Mouse (Mus musculus) myocyte (in vitro differentiated cells): ENCODE measurements around the gene Psmc3ip. TPM values are rescaled to one million over a fixed set of nuclear protein-coding genes. Genes with fewer than 3 reads are reported as not detected.

Experiments used
- H3K27me3 ChIP-seq: one replicate; pipeline ENCODE4 v1.6.1; 2011; ENCODE audit not compliant: control insufficient read depth, insufficient read depth, insufficient read length
- H3K36me3 ChIP-seq: one replicate; pipeline ENCODE4 v1.6.1; 2011; ENCODE audit not compliant: control insufficient read depth, insufficient read depth
- H3K4me2 ChIP-seq: one replicate; pipeline ENCODE4 v1.6.1; 2011; ENCODE audit warnings: low read depth, control low read depth
- H3K4me3 ChIP-seq: one replicate; pipeline ENCODE4 v1.5.1; 2011; ENCODE audit warnings: mild to moderate bottlenecking, control low read depth, moderate library complexity
- H3K79me2 ChIP-seq: one replicate; pipeline ENCODE4 v1.6.1; 2011; ENCODE audit not compliant: control insufficient read depth, insufficient read depth
- H3ac ChIP-seq: one replicate; pipeline ENCODE4 v1.6.1; 2011; ENCODE audit not compliant: control insufficient read depth, insufficient read length
- CEBPB ChIP-seq: IDR thresholded peaks from 2 replicates; pipeline ENCODE4 v1.6.1; 2011; ENCODE audit warnings: mild to moderate bottlenecking, moderate library complexity; ENCODE audit not compliant: poor library complexity, insufficient read depth, severe bottlenecking
- E2F4 ChIP-seq: IDR thresholded peaks from one replicate; pipeline ENCODE4 v1.6.1; 2011; ENCODE audit warnings: mild to moderate bottlenecking, control low read depth, moderate library complexity; ENCODE audit not compliant: insufficient read depth
- MAX ChIP-seq: IDR thresholded peaks from one replicate; pipeline ENCODE4 v1.6.1; 2011; ENCODE audit warnings: low read depth, mild to moderate bottlenecking, control low read depth
- MYOD1 ChIP-seq, 3 experiments: IDR thresholded peaks; one replicate each; pipeline ENCODE4 v1.6.1; 2011; ENCODE audit warnings: control low read depth in 2 of 3, low read depth in 2 of 3, mild to moderate bottlenecking in 2 of 3, moderate library complexity in 1 of 3; ENCODE audit not compliant: insufficient read length in 2 of 3, control insufficient read depth in 1 of 3
- MYOG ChIP-seq, 3 experiments: IDR thresholded peaks; one replicate each; pipeline ENCODE4 v1.6.1; 2011; ENCODE audit warnings: control low read depth in 2 of 3, low read depth in 2 of 3, mild to moderate bottlenecking in 2 of 3; ENCODE audit not compliant: insufficient read length in 2 of 3, control insufficient read depth in 1 of 3, insufficient read depth in 1 of 3
- POLR2A ChIP-seq: IDR thresholded peaks from one replicate; pipeline ENCODE4 v1.6.1; 2011; ENCODE audit warnings: low read depth, mild to moderate bottlenecking, control low read depth, moderate library complexity; ENCODE audit not compliant: insufficient read length
- POLR2AphosphoS2 ChIP-seq: IDR thresholded peaks from one replicate; pipeline ENCODE4 v1.6.1; 2011; ENCODE audit warnings: low read depth, control low read depth; ENCODE audit not compliant: insufficient read length
- REST ChIP-seq: IDR thresholded peaks from one replicate; pipeline ENCODE4 v1.6.1; 2011; ENCODE audit warnings: mild to moderate bottlenecking, control low read depth, moderate library complexity; ENCODE audit not compliant: insufficient read depth, insufficient read length
- SRF ChIP-seq: IDR thresholded peaks from one replicate; pipeline ENCODE4 v1.6.1; 2011; ENCODE audit warnings: low read depth; ENCODE audit not compliant: control insufficient read depth, insufficient read length
- TCF12 ChIP-seq: IDR thresholded peaks from one replicate; pipeline ENCODE4 v1.6.1; 2011; ENCODE audit warnings: mild to moderate bottlenecking, control low read depth; ENCODE audit not compliant: poor library complexity, insufficient read depth, severe bottlenecking
- TCF3 ChIP-seq: IDR thresholded peaks from one replicate; pipeline ENCODE4 v1.6.1; 2011; ENCODE audit warnings: low read depth, control low read depth; ENCODE audit not compliant: insufficient read length
- USF1 ChIP-seq: IDR thresholded peaks from one replicate; pipeline ENCODE4 v1.6.1; 2011; ENCODE audit warnings: low read depth, mild to moderate bottlenecking, control low read depth, moderate library complexity
- polyA plus RNA-seq: library from polyadenylated mRNA; unstranded; fragments of >200 nt; fragmentation: generic; extraction: Trizol; gene quantifications from one replicate; pipeline ENCODE4 v1.2.1, GENCODE M21; 2012; ENCODE audit warnings: missing spikeins

The Psmc3ip gene
- polyA plus RNA-seq, 1 experiment, result 7.1 TPM

GRCm38 (mm10) chr11:101120545-101121188 lies 25.4 kb upstream of the Psmc3ip start:
- H3ac ChIP-seq, result peak overlapping the region; percentile 23
- H3K36me3 ChIP-seq, result peaks cover 18% of the 10 kb centered on the region
- peak overlapping the region; percentile 79 for H3K4me2 ChIP-seq
- TF ChIP-seq CEBPB, result no peak
- no peak for TF ChIP-seq MYOG (IDR thresholded peaks at IDR 0.05; ENCODE audit: control insufficient read depth in 1 of 3, insufficient read depth in 1 of 3, insufficient read length in 2 of 3, low read depth in 2 of 3)
- TF ChIP-seq TCF12, result no peak
- no peak for TF ChIP-seq SRF
- TF ChIP-seq POLR2A, result no peak
- TF ChIP-seq REST, result no peak
- no peak for TF ChIP-seq POLR2AphosphoS2
- no peak for TF ChIP-seq E2F4
- no peak for TF ChIP-seq MAX
- no peak for TF ChIP-seq TCF3
- TF ChIP-seq USF1, result no peak
- TF ChIP-seq MYOD1 (IDR thresholded peaks at IDR 0.05; ENCODE audit: control insufficient read depth in 1 of 3, insufficient read length in 2 of 3, low read depth in 2 of 3), result no peak
- peak overlapping the region; percentile 72 for H3K4me3 ChIP-seq
- H3K27me3 ChIP-seq, result no peaks in the 10 kb centered on the region
- peaks cover 49% of the 10 kb centered on the region for H3K79me2 ChIP-seq

GRCm38 (mm10) chr11:101119761-101120544 lies 24.7 kb upstream of the Psmc3ip start, which contains the start of the genes Retreg3 and Tubg1:
Retreg3 (minus strand) TSS chr11:101119893.
Tubg1 (plus strand) TSS chr11:101119938.
- Histone ChIP-seq H3K4me2 (peak within 1 kb of the TSS; percentile 93), H3K79me2 (peaks cover 57% of the 10 kb centered on the region), H3ac (peak within 1 kb of the TSS; percentile 23), H3K4me3 (peak within 1 kb of the TSS; percentile 72), H3K36me3 (peaks cover 18% of the 10 kb centered on the region), H3K27me3 (no peaks in the 10 kb centered on the region)
- TF ChIP-seq MYOG (IDR thresholded peaks at IDR 0.05; ENCODE audit: control insufficient read depth in 1 of 3, insufficient read depth in 1 of 3, insufficient read length in 2 of 3, low read depth in 2 of 3), result peak in 1 of 3 experiments; percentile 19
- peak; percentile 94 for TF ChIP-seq POLR2AphosphoS2
- no peak for TF ChIP-seq MYOD1 (IDR thresholded peaks at IDR 0.05; ENCODE audit: control insufficient read depth in 1 of 3, insufficient read length in 2 of 3, low read depth in 2 of 3)
- peak; percentile 83 for TF ChIP-seq POLR2A
- peak; percentile 65 for TF ChIP-seq SRF

- peak overlapping the region; percentile 72 for H3K4me3 ChIP-seq
- H3K79me2 ChIP-seq, result peaks cover 64% of the 10 kb centered on the region
- peak overlapping the region; percentile 23 for H3ac ChIP-seq
- H3K27me3 ChIP-seq, result no peaks in the 10 kb centered on the region
- TF ChIP-seq USF1, result no peak
- no peak for TF ChIP-seq TCF3
- no peak for TF ChIP-seq SRF
- no peak for TF ChIP-seq REST
- no peak for TF ChIP-seq POLR2A
- TF ChIP-seq MAX, result no peak
- no peak for TF ChIP-seq E2F4
- no peak for TF ChIP-seq POLR2AphosphoS2
- no peak for TF ChIP-seq MYOD1 (IDR thresholded peaks at IDR 0.05; ENCODE audit: control insufficient read depth in 1 of 3, insufficient read length in 2 of 3, low read depth in 2 of 3)
- no peak for TF ChIP-seq MYOG (IDR thresholded peaks at IDR 0.05; ENCODE audit: control insufficient read depth in 1 of 3, insufficient read depth in 1 of 3, insufficient read length in 2 of 3, low read depth in 2 of 3)
- TF ChIP-seq CEBPB, result no peak
- TF ChIP-seq TCF12, result no peak
- peaks cover 18% of the 10 kb centered on the region for H3K36me3 ChIP-seq
- H3K4me2 ChIP-seq, result peak overlapping the region; percentile 93
These were observed 24.0 kb upstream of the Psmc3ip start for GRCm38 (mm10) chr11:101119131-101119760.

GRCm38 (mm10) chr11:101118105-101118504 lies 22.9 kb upstream of the Psmc3ip start:
- Histone ChIP-seq H3K27me3 (no peaks in the 10 kb centered on the region), H3K4me2 (peak overlapping the region; percentile 93), H3ac (no peak overlapping the region), H3K36me3 (peaks cover 13% of the 10 kb centered on the region), H3K4me3 (peak overlapping the region; percentile 72), H3K79me2 (peaks cover 75% of the 10 kb centered on the region)
- no peak for TF ChIP-seq CEBPB
- TF ChIP-seq MAX, result no peak
- TF ChIP-seq MYOD1 (IDR thresholded peaks at IDR 0.05; ENCODE audit: control insufficient read depth in 1 of 3, insufficient read length in 2 of 3, low read depth in 2 of 3), result no peak
- TF ChIP-seq MYOG (IDR thresholded peaks at IDR 0.05; ENCODE audit: control insufficient read depth in 1 of 3, insufficient read depth in 1 of 3, insufficient read length in 2 of 3, low read depth in 2 of 3), result no peak
- TF ChIP-seq TCF3, result no peak
- no peak for TF ChIP-seq POLR2AphosphoS2
- TF ChIP-seq E2F4, result no peak
